Mouse (Mus musculus): Measurements from ENCODE around the gene Arhgap4.
A peak's percentile ranks its signal among the peaks of the same experiment; 100 is the strongest.

Arhgap4 gene

GRCm38 (mm10) chrX:73921823-73922549 lies at the start of gene Arhgap4, which contains the start of gene Naa10:
Arhgap4 (minus strand) TSS chrX:73921870.
Naa10 (minus strand) TSS chrX:73921944.
- DNase-seq = peak; percentile 82

GRCm38 (mm10) chrX:73970781-73971180 lies 49.1 kb upstream of the Arhgap4 start:
- no peak for DNase-seq

GRCm38 (mm10) chrX:73969729-73970128 lies 48.1 kb upstream of the Arhgap4 start:
- DNase-seq = no peak

- DNase-seq = no peak
Observed at GRCm38 (mm10) chrX:73969167-73969566, 47.5 kb upstream of the Arhgap4 start.

- peak; percentile 85 for DNase-seq
Observed at GRCm38 (mm10) chrX:73967177-73968075, 45.8 kb upstream of the Arhgap4 start.

GRCm38 (mm10) chrX:73966248-73967176 lies 44.8 kb upstream of the Arhgap4 start, which contains the start of gene Hcfc1:
Hcfc1 (minus strand) TSS chrX:73966357.
- peak; percentile 90 for DNase-seq

GRCm38 (mm10) chrX:73965307-73965706 lies 43.6 kb upstream of the Arhgap4 start:
- peak; percentile 83 for DNase-seq

GRCm38 (mm10) chrX:73964363-73964762 lies 42.7 kb upstream of the Arhgap4 start:
- peak; percentile 45 for DNase-seq

- no peak for DNase-seq
Observed at GRCm38 (mm10) chrX:73954988-73955387, 33.3 kb upstream of the Arhgap4 start.

GRCm38 (mm10) chrX:73952603-73953002 lies 30.9 kb upstream of the Arhgap4 start:
- DNase-seq = no peak

GRCm38 (mm10) chrX:73949341-73949740 lies 27.7 kb upstream of the Arhgap4 start:
- DNase-seq = no peak

- DNase-seq = peak; percentile 54
Observed at GRCm38 (mm10) chrX:73948647-73949046, 27.0 kb upstream of the Arhgap4 start.

GRCm38 (mm10) chrX:73946896-73947295 lies 25.2 kb upstream of the Arhgap4 start:
- DNase-seq = no peak

GRCm38 (mm10) chrX:73942294-73942693 lies 20.6 kb upstream of the Arhgap4 start:
- DNase-seq = no peak

- DNase-seq = no peak
Observed at GRCm38 (mm10) chrX:73941860-73942259, 20.2 kb upstream of the Arhgap4 start.

GRCm38 (mm10) chrX:73931871-73932270 lies 10.2 kb upstream of the Arhgap4 start:
- DNase-seq = no peak

GRCm38 (mm10) chrX:73930402-73931062 lies 8.9 kb upstream of the Arhgap4 start, which contains the start of gene Renbp:
Renbp (minus strand) TSS chrX:73930850.
- DNase-seq = peak; percentile 67

- DNase-seq = peak; percentile 61
Observed at GRCm38 (mm10) chrX:73922550-73922882, 846 bp upstream of the Arhgap4 start.

GRCm38 (mm10) chrX:73921285-73921822 lies 316 bp downstream of the Arhgap4 start:
- no peak for DNase-seq

- no peak for DNase-seq
Observed at GRCm38 (mm10) chrX:73918631-73919030, 3.0 kb downstream of the Arhgap4 start.

GRCm38 (mm10) chrX:73916945-73917344 lies 4.7 kb downstream of the Arhgap4 start:
- no peak for DNase-seq
